Mouse (Mus musculus) ES-Bruce4 (cell line): Measurements from ENCODE around the gene Snca.

Experiments
- EP300 ChIP-seq: IDR thresholded peaks from 2 replicates; pipeline ENCODE4 v1.6.1; 2011; ENCODE audit warnings: low read depth, low read length; ENCODE audit not compliant: insufficient read depth
- POLR2A ChIP-seq: IDR thresholded peaks from one replicate; pipeline ENCODE4 v1.8.1; 2011; ENCODE audit warnings: low read length; ENCODE audit not compliant: insufficient read depth

DNA sequence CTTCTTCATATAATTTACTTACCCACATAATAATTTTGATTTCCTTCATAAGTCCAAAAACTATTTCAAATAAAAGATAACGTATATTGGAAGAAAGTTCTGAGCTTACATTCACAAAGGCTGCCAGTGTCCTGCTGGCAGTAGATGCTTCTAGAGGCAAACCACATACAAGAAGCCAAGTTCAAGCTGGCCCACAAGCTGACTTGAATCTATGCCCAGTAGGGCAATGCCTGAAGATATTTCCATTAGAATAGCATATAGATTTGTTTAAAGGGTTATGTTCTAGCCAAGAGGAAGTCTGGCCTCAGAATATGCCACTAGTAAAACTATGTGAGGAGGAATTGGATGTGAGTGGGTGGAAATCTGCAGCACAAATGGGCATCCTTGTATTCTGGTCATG, 42.7 kb downstream of the Snca start:
- TF ChIP-seq EP300 (no peak), POLR2A (no peak)
